Mouse (Mus musculus) left cerebral cortex, adult 11 months (tissue): ENCODE results near the gene Ccnq.

Experiments
- DNase-seq: peaks from one replicate; pipeline ENCODE4 v3.0.0; 2022; ENCODE audit warnings: low spot score

The Ccnq gene

GRCm38 (mm10) chr11:78750885-78751842 is at the start of gene Ccnq:
Ccnq (minus strand) TSS chr11:78751729.
- DNase-seq = no peak

- no peak for DNase-seq
Observed at GRCm38 (mm10) chr11:78801094-78801493, 49.6 kb upstream of the Ccnq start.

- no peak for DNase-seq
Observed at GRCm38 (mm10) chr11:78796072-78796729, 44.7 kb upstream of the Ccnq start.

- DNase-seq = no peak
Observed at GRCm38 (mm10) chr11:78793116-78793515, 41.6 kb upstream of the Ccnq start.

GRCm38 (mm10) chr11:78792465-78792864 is 40.9 kb upstream of the Ccnq start:
- DNase-seq = no peak

GRCm38 (mm10) chr11:78792055-78792454 is 40.5 kb upstream of the Ccnq start:
- no peak for DNase-seq

GRCm38 (mm10) chr11:78791582-78791981 is 40.1 kb upstream of the Ccnq start:
- DNase-seq = no peak

- no peak for DNase-seq
Observed at GRCm38 (mm10) chr11:78789370-78790060, 38.0 kb upstream of the Ccnq start.

GRCm38 (mm10) chr11:78786013-78786431 is 34.5 kb upstream of the Ccnq start:
- DNase-seq = no peak

GRCm38 (mm10) chr11:78782791-78783347 is 31.3 kb upstream of the Ccnq start:
- DNase-seq = no peak

GRCm38 (mm10) chr11:78782326-78782725 is 30.8 kb upstream of the Ccnq start:
- DNase-seq = no peak

- DNase-seq = no peak
Observed at GRCm38 (mm10) chr11:78780571-78780970, 29.0 kb upstream of the Ccnq start.

GRCm38 (mm10) chr11:78780002-78780401 is 28.5 kb upstream of the Ccnq start:
- DNase-seq = no peak

GRCm38 (mm10) chr11:78777851-78778680 is 26.5 kb upstream of the Ccnq start:
- no peak for DNase-seq

- DNase-seq = peak; percentile 73
Observed at GRCm38 (mm10) chr11:78771751-78772283, 20.3 kb upstream of the Ccnq start.

GRCm38 (mm10) chr11:78770436-78770835 is 18.9 kb upstream of the Ccnq start:
- no peak for DNase-seq

GRCm38 (mm10) chr11:78768778-78769177 is 17.2 kb upstream of the Ccnq start:
- no peak for DNase-seq

GRCm38 (mm10) chr11:78766069-78766830 is 14.7 kb upstream of the Ccnq start:
- no peak for DNase-seq

GRCm38 (mm10) chr11:78764820-78765219 is 13.3 kb upstream of the Ccnq start:
- DNase-seq = no peak

- DNase-seq = peak; percentile 36
Observed at GRCm38 (mm10) chr11:78764304-78764703, 12.8 kb upstream of the Ccnq start.
